Mouse (Mus musculus) regulatory T cell (primary cell): ENCODE data around the gene Ankrd34a.

Experiments used
- in situ Hi-C: fragments of 300-600 bp; cut with MboI, MseI; formaldehyde crosslinking; loops from one replicate; pipeline ENCODE4 v1.15.1; 2025; ENCODE audit warnings: high pct_unique_total_duplicates

The Ankrd34a gene

DNA sequence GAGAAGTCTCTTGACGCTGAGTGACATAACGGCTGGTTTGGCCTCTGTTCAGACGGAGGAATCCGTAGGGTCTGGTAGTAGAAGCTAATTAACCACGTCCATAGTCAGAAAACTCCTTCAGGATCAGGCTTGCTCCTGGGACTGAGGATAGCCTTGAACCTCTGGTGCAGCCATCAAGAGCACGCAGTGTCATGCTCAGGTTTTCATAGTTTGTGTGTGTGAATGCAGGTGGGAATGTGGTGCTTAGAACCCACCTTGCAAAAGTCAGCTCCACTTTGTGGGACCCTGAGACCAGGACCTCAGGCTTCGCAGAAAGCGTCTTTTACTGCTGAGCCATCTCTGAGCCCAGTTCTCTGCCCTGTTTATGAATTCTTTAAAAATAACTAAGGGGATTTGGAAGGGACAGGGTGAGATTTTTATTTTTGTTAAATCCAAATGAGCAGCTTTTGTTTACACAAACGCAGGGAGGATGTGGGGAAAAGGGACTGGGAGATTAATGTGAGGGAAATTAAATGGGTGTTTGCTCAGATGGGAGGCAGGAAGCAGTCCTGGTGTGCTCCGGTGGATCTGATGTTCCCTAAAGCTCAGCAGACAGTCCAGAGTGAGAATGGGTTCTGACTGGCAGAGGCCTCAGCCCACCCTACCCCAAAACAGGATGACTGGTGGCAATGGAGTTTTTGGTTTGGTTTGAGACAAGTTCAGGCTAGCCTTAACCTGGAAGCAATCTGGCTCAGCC is 34.3 kb upstream of the Ankrd34a start:
- in situ Hi-C loops: loop anchor here (10.0 to 25.0 kb wide), 2 partner anchors 733 to 1375 kb away; partner anchors contain the start of gene Bcl9

DNA sequence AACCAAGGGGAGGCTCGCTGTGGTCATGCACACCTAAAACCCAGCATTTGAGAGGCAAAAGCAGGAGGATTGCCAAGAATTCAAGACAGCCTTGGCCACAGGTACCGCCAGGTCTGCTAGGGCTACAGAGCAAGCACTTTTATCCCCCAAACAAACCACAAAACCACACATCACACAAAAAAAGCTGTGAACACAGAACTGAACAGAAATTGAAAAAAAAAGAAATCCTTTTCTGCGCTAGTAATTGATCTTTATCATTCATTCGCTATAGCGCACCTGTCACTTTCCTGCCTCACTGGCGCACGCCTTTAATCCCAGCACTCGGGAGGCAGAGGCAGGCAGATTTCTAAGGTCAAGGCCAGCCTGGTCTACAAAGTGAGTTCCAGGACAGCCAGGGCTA is 33.2 kb upstream of the Ankrd34a start:
- in situ Hi-C loops: loop anchor here (10.0 to 25.0 kb wide), 2 partner anchors 732 to 1374 kb away; partner anchors contain the start of gene Bcl9

DNA sequence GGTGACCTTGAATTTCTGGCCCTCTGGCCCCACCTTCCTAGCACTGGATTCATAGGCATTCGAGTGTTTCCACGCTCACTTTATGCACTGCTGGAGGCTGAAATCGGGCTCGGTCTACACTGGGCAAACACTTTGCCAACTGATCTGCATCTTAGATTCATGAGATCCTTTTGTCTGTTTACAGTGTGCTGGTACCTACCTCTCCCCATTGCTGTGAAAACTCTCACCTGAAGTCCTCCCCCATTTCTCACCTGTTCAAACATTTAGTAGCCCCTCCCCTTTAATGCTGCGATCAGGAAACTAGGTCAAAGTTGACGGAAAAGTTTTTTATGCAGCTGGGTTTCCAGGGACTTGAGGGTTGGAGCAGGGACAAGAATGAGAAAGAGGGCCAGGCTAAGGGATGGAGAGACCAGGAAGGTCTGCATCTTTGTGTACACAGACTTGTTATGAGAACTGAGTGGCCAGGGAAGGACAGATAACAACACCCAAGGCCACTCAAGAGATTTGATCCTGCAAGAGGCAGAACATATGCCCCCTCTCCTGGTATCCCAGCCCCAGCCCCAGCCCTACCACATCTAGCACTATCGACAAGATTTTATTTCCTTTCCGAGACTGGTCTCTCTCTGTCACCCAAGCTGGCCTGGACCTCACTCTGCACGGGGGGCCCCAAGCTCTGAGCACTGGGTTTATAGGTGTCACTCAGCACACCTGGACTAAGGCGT is 32.4 kb upstream of the Ankrd34a start:
- in situ Hi-C loops: loop anchor here (10.0 to 25.0 kb wide), 2 partner anchors 731 to 1373 kb away; partner anchors contain the start of gene Bcl9

DNA sequence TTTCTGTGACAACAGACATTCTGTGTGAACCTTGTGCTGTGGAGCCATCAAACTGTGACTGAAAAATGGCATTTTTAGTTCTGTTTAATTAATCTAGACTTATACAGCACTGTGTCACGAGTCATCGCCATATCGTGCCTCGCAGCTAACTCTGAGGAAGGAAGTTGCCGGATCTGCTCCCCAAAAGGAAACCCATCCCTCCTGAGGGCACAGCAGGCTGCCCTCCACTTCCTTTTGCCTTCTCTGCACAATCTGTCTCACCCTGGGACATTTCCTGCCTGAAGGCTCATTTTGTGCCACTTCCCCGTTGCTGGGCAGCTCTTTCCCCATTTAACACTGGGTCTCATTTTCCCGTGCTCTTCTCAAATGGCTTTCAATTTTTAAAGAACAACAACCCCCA is 31.8 kb upstream of the Ankrd34a start:
- in situ Hi-C loops: loop anchor here (10.0 to 25.0 kb wide), 2 partner anchors 730 to 1373 kb away; partner anchors contain the start of gene Bcl9

DNA sequence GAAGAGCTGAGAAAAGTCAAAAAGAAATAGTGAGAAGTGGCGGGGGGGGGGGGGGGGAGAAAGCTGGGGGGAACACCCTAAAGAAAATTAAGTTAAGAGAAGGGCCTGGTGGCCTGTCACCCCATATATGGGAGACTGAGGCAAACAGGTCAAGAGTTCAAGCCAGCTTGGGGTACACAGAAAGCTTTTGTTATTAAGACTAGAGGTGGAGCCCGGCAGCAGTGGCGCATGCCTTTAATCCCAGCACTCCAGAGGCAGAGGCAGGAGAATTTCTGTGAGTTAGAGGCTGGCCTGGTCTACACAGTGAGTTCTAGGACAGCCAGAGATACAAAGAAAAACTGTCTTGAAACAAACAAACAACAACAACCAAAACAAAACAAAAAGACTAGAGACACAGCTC is 31.3 kb upstream of the Ankrd34a start:
- in situ Hi-C loops: loop anchor here (10.0 to 25.0 kb wide), 2 partner anchors 730 to 1372 kb away; partner anchors contain the start of gene Bcl9

DNA sequence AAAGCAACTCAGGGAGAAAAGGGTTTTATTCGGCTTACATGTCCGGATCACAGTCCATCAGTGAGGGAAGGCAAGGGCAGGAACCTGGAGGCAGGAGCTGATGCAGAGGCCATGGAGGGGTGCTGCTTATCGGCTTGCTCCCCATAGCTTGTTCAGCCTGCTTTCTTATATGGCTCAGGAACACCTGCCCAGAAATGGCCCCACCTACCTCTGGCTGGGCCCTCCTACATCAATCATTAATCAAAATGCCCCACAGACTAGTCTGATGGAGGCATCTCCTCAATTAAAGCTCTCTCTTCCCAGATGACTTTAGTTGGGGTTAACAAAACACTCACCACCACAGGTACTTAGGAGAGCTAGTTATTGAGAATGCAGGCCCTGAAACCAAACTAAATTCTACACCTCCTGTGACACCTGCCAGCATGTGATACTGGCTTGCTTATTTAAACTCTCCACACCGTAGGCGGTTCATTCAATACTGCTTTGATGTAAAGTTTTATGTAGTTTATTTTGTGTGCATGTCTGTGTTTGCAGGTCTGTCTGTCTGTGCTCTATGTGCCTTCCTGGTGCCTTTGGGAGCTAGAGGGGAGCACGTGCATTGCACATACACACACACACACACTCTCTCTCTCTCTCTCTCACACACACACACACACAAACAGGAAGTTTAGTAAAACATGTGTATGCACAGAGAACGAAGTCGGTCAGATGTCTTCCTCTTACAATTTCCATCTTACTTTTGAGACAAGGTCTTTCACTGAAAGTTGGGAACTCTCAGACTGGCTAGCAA is 29.6 kb upstream of the Ankrd34a start:
- in situ Hi-C loops: loop anchor here (10.0 to 25.0 kb wide), 2 partner anchors 728 to 1370 kb away; partner anchors contain the start of gene Bcl9

DNA sequence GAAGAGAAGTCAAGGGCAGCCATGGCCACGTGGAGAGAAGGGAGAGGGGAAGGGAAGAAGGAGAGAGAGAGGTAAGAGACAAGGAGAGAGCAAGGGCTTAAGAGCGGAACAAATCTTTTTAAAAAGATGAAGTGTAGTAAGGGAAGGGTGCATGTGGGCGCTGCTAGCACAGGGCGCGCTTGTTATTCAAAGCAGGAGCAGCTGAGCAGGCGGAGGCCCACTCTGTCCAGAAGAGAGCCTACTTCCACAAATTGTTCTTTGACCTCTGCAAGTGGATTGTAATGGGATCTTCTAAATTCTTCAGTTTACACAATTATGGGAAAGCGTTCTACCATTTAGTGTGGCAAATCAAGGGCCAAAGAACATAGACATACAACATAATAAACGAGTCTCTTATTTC is 27.8 kb upstream of the Ankrd34a start:
- in situ Hi-C loops: loop anchor here (10.0 to 25.0 kb wide), 2 partner anchors 726 to 1369 kb away; partner anchors contain the start of gene Bcl9

DNA sequence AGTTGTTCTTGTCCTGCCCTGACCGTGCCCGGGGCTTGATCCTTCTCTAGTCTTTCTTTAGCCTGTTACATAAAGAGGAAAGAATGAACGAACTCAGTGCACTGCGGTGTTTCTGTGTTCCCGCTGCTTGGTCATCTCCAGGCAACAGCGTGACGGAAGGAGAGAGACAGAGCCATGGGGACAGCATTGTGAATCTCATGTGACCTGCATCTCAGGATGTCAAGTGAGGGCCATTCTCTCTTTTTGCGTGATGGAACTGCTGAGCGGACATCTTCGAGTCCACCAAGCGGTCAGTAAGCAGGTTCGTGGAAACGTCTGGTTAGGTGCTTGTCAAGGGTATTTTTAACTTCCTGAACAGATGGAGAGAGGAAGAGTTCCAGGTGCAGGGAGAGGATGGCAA is 26.9 kb upstream of the Ankrd34a start:
- in situ Hi-C loops: loop anchor here (10.0 to 25.0 kb wide), 2 partner anchors 725 to 1368 kb away; partner anchors contain the start of gene Bcl9

DNA sequence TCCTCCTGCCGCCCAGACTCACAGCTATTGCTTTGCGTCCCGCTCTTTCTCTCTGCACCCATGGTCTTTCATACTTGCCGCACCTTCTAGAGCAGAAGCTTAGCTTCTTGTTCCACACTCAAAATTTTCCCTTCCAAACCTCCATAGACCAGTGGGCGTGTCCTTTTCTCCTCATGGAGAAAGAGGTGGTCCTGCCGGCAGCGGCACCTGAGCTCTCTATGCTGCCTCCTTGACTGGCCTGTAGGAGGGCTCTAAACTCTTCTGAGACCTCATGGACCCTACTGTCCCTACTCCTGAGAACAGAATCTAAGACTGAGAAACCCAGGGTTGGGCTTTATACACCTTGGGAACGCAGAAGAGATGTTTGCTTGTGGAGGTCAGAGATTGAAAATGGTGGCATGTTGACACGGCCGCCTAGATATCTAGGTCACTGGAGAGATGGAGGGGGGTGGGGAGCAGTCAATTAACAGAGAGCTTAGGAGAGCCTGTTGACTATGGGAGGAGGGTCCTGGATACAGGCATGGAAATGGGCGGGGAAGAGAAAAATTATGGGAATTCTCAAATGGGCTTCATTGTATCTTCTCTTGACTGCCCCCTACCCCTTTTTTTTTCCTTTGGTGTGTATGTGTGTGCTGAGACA is 26.4 kb upstream of the Ankrd34a start:
- in situ Hi-C loops: loop anchor here (10.0 to 25.0 kb wide), 2 partner anchors 725 to 1367 kb away; partner anchors contain the start of gene Bcl9

DNA sequence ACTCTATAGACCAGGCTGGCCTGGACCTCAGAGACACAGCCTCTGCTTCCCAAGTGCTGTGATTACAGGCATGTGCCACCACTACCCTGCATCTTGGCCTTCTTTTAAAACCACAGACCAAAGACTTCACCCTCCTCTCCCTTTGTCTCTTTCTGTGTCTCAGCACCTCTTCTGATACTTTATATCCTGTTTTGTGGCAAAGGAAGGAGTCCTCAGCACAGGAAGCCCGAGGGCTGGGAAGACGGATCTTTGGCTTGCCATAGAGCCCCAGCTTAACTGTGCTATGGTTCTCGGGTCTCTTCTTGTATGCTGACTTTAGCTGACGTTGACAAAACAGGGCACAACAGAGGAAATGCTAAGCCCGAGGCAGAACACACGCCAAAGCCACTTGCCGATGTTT is 25.8 kb upstream of the Ankrd34a start:
- in situ Hi-C loops: loop anchor here (25.0 kb wide), 1 partner anchor 1367 kb away; no protein-coding TSS in a partner anchor

DNA sequence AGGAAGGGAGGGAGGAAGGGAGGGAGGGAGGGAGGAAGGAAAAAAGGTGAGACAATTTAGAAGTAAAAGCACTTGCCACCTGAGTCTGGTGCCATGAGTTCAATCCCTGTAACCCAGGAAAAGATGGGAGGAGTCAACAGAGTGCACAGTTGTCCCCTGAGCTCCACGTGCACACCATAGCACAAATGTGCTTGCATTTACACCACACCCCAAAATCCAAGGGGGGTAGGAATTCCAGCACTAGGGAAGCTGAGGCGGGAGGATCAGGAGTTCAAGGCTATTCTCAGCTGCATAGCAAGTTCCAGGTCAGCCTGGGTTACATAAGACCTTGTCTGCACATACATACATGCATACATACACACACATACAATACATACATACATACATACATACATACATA is 25.1 kb upstream of the Ankrd34a start:
- in situ Hi-C loops: loop anchor here (25.0 kb wide), 1 partner anchor 1366 kb away; no protein-coding TSS in a partner anchor

DNA sequence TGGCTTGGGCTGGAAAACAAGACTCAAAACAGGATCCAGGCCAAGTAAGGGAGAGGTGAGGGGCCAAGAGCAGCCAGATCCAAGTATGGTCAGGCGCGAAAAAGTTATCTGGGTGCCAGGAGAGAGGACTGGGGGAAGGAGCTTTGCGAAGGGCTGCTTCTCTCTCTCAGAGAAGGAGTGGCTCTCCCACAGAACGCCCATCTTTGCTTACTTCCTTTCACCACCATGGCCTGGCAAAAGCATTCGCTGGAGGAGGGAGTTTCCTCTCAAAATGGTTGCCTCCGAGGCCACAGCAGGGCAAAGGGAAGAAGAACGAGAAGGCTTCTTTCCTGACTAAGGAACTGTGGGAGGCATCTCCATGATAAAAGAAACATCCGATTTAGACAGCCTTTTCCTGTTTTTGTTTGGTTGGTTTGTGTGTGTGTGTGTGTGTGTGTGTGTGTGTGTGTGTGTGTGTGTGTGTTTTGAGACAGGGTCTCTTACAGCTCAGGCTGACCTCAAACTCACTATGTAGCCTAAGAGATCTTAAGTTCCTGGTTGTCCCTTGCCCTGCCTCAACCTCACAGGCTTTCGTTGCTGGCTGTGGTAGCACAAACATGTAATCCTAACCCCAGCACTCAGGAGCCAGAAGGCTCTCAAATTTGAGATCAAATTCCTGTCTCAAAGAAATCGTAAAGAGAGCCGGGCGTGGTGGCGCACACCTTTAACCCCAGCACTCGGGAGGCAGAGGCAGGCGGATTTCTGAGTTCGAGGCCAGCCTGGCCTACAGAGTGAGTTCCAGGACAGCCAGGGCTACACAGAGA is 24.3 kb upstream of the Ankrd34a start:
- in situ Hi-C loops: loop anchor here (25.0 kb wide), 1 partner anchor 1365 kb away; no protein-coding TSS in a partner anchor

DNA sequence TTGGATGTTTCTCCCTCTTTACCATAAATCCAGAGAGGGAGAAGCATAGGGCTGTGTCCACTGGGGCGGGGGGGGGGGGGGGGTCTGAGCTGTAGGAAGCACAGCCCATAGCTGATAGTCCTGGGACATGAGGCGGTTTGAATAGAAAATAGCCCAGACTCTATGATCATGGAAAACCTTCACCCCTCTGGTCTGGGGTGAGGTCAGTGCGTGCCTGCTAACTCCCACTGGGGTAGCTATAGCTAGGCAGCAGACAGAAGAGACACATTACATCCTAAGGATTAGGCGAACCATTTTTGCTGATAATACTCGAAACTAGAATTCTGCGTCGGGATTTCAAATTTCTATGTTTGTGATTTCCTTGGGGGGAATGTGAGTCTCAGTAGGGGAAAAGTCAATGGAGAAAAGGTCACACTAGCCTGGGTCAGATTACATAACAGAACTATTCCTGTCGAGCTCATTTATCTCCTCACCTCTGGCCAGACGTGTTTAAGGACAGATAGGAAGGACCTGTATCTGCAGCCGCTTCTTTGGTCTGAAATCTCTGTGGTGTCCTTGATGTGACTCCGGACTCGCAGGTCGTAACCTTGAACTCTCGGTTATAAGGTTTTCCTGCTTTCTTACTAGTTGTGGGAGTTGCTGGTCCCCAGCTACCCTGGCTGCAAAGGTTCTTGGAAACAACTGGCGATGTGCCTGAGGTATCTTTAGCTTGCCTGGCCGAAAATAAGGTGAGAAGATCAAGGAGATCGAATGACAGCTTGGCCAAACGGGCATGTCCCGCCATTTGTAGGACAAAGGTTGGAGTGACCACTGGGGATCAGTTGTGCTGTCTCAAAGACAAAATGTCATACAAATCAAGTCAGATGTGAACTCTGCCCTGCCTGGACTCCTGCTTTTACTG is 22.6 kb upstream of the Ankrd34a start:
- in situ Hi-C loops: loop anchor here (25.0 kb wide), 1 partner anchor 1363 kb away; no protein-coding TSS in a partner anchor

DNA sequence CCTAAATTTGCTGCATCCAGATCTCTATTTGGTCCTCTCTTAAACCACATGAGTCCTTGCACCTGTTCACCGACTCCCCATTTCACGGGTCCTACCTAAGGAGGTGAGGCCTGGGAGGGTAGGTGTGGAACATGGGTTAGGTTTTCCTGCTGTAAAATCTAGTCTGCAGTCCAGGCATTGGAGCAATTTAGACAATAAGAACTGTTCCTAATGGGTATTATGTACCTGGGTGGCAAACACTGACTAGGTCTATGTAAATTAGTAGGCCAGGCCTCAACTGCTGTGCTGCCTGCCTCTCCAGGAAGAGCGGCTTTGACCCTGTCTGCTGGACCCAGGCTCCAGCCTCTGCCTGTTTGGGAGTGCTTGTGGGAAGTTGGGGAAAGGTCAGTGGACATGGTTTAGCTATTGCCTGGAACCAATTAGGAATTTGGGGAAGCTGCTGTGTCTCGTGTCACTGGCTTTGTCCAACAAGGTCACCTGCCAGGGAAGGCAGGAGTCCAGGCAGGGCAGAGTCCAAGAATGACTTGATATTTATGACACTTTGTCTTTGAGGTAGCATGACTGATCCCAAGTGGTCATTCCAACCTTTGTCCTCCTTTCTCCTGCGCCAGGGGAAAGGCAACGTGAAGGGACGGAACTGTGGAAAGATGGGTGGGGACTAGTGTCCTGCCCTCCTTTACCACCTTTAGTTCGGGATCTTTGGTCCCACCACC is 21.0 kb upstream of the Ankrd34a start:
- in situ Hi-C loops: no loop called here

DNA sequence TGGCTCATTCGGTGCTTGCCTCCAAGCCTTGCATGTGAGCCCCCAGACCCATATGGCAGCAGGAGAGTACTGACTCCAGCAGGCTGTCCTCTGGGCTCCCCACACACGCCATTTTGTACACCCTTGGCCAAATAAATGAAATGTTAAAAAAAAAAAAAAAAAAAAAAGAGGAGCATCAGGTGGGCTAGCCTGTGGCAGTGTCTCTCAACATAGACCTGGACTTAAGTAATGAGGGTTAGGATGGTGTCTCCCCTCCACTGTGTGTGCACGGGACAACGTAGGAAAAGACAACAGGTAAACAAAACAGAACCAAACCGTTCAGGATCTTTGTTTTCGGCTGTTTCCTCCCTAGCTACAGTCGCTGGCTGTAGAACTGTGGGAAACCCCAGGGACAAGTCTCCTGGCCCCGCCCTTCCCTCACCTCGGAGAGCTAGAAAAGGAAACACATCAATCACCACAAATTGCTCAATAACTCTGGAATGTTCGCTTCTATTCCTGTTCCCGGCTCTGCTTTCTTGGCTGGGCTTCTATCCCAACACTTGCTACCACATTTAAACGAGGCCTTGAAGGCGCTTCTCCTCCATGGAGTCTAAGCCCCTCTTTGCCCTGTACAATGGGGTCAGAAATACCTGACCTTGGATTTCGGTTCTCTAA is 20.3 kb upstream of the Ankrd34a start:
- in situ Hi-C loops: no loop called here

DNA sequence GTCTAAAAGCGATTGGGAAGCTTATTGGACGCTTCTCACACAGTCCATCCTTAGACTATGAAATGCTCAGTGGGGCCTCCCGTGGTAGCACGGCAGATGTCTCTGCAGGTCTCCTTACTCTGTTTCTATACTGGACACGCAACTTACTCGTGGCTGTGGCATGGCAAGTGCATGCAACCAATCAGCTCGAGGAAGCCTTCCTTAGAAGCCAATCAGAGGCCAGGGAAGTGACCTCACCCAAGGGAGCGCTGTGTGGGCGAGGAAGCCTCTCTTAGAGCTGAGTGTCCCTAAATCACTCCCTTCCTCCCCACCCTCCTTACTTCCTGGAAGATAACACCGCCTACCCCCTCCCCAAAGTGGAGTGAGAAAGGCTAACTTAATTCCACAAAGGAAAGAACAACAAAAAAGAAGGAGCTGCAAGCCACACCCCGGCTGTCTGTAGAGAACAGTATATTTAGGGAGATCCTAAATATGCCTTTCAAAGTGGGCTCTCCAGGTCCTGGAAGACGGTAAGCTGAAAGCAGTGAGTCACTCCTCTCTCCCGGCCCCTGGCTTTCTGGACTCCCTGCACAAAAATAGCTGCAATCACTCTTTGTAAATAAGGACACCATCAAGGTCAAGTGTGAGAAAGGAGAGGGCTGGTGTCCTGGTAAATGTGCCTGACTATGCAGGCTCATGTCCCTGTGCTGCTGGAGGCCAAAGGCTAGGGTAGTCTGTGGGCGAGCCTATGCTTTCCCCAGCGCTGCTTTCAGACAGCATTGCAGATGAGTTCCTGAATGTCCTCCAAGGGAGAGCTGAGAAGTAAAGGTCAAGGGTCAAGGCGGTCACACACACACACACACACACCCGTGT is 19.5 kb upstream of the Ankrd34a start, which contains the start of gene Gm16253:
Gene Gm16253, plus strand, starts transcription at position 295 of the 852 bp plus-strand sequence.
- in situ Hi-C loops: no loop called here

DNA sequence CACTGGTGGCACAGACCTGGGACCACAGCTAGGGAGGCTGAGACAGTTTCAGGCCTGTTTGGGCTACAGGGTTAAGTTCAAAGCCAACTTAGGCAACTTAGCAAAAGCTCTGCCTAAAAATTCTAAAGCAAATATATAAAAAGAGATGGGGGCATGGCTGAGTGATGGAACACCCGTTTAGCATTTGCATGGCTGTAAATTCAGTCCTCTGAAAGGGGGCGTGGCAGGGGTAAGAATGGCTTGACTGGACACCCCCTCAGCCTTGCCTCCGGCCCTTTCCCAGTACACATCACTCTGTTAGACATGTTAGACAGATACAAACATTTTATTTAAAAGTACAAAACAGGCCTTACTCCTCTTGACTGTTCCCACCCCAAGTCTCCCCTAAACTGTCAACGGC is 18.9 kb upstream of the Ankrd34a start:
- in situ Hi-C loops: no loop called here
